Mouse (Mus musculus) frontal cortex, postnatal 14 days (tissue): ENCODE data around the gene Rbx1.

Source experiments
- DNase-seq, 2 experiments: peaks; one replicate each; pipeline ENCODE4 v3.0.0; 2022; ENCODE audit warnings: low spot score in 2 of 2

Gene Rbx1

DNA sequence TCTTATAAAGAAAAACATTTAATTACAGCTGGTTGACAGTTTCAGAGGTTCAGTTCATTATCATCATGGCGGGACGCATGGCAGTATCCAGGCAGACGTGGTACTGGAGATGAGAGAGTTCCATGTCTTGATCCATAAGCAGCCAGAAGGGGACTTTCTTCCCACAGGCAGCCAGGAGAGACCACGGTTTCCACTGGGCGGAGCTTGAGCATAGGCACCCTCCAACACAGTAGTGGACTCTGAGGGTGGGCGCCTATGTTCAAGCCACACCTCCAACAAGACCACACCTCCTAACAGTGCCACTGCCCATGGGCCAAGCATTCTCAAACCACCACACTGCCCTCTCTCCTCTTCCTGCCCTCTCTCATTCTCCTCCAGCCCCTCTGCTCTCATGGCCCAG, 17.6 kb downstream of the Rbx1 start:
- no peak for DNase-seq

GRCm38 (mm10) chr15:81485483-81485882, 19.4 kb downstream of the Rbx1 start:
- no peak for DNase-seq

DNA sequence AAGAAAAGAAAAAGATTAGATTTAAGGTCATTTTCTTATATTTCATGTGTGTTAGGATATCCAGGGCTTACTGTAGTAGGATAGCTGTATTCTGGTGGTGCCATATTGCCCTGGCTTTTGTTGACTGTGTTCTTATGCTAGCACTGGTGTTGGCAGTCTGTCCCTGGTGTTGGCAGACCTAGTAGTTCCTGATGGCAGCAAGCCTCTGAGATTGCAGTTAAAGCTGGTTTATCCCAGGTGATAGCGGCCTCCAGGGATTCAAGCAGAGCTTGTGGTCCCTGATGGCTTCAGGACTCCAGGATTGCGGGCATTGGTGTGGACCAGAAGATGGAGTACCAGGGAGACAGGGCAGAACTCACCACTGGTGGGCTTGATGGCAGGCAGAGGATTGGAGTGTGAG, 37.4 kb downstream of the Rbx1 start:
- DNase-seq: no peak

DNA sequence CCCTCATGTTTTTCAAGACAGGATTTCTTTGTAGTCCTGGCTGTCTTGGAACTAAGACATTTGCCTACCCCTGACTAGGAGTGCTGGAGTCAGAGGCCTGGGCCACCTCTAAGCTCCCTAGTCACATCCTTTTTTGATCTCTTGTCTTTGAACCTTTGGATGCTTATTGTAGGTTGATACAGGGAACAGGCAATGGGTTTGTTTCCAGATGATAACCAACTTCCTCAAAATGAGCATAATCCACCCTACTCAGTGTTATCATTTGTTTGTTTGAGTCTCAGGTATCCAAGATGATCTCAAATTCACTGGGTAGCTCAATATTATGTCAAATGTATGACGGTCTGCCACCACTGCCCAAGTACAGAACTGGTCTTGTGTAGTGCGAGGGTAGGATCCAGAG, 37.9 kb downstream of the Rbx1 start:
- no peak for DNase-seq

DNA sequence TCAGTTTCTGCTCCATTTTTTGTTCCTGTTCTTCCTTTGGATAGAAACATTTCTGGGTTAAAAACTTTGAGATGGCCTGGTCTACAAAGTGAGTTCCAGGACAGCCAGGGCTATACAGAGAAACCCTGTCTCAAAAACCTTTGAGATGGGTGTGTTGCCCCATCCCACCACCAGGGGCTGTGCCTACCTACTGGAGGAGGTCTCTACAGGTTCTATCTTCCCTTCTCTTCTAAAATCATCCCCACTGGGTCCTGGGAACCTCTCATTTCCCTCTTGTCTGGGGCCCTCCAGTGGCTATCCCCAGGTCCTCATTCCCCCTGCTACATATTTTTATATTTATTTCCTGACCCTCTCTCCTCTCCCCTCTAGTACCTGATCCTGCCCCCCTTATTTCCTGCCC, 41.1 kb downstream of the Rbx1 start:
- DNase-seq: no peak

DNA sequence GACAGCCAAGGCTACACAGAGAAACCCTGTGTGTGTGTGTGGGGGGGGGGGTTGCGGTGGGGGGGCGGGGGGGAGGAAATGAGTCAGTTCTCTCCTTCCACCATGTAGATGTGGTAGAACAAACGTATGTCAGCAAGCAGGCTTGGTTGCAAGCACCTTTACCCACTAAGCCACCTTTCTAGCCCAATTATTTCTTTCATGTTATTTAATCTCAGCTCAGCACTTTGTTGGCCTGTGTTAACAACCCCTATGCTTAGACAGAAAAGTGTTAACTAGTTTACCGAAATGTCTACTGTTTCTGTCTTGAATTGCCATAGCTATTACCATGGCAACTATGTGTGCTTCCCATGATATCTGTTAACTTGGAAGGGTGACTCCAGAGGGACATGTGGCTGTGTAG, 44.5 kb downstream of the Rbx1 start:
- DNase-seq: no peak

- no peak for DNase-seq
Measured at GRCm38 (mm10) chr15:81511601-81512261, 45.6 kb downstream of the Rbx1 start.

- DNase-seq: peak; percentile 44 to 53
Measured at GRCm38 (mm10) chr15:81514111-81514971, 48.2 kb downstream of the Rbx1 start.

GRCm38 (mm10) chr15:81515221-81515620, 49.1 kb downstream of the Rbx1 start:
- DNase-seq: no peak

DNA sequence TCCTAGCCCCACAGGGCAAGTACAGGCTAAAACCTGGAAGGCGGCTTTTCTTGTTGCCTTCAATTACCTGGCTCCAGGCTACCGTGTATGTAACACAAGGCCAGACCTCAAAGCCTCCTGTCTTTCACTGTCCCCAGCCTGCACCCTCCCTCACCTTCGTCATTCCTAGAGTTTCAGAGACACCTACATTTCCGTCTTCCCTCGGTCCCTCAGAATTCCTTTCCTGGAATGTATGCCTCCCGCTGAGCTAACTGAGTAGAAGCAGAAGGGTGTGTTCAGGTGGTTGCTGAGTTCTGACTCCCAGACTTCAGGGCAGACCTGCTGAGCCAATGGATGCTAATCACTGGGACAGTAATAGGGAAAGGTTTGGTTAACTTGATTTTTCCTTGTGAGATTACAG, 51.9 kb downstream of the Rbx1 start:
- DNase-seq: no peak

- DNase-seq: no peak
Measured at GRCm38 (mm10) chr15:81518761-81519160, 52.7 kb downstream of the Rbx1 start.

GRCm38 (mm10) chr15:81522036-81522751, 56.1 kb downstream of the Rbx1 start:
- peak in 1 of 2 experiments; percentile 12 for DNase-seq

GRCm38 (mm10) chr15:81522761-81523168, 56.7 kb downstream of the Rbx1 start:
- DNase-seq: no peak

DNA sequence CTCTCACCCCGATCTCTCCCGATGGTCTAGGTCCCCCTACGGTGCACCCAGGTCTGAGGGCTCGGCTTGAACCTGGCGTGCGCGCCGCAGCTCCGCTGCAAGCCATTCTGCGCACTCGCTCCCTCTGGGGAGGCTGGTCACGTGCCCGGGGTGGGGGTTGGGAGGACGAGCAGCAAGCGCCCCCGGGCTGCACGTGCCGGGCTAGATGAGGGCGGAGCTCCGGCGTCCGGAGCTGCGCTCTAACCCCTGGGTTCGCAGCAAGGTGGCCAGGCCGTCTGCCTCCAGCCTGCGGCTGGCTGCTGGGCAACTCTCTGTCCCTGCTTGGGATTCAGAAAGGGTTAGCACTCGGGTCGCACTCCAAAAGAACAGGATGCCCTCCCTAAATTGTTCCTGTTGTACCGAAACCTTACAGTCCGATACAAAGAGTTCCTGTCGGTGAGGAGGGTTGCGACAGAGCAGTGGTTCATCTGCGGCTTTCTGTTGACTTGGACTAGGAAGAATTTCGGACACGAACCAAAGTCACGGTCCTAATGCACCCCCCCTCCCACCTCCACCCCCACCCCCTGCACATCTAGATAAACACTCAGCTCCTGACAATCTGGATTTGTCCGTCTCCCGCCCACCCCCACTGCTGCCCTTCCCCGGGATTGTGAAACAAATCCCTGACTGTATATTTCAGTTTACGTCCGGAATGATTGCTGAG, 57.2 kb downstream of the Rbx1 start:
- peak; percentile 82 to 83 for DNase-seq

- no peak for DNase-seq
Measured at GRCm38 (mm10) chr15:81523901-81524300, 57.8 kb downstream of the Rbx1 start.
